8 mouse cellular contexts compared by ENCODE assay signal in the genomic region with DNA sequence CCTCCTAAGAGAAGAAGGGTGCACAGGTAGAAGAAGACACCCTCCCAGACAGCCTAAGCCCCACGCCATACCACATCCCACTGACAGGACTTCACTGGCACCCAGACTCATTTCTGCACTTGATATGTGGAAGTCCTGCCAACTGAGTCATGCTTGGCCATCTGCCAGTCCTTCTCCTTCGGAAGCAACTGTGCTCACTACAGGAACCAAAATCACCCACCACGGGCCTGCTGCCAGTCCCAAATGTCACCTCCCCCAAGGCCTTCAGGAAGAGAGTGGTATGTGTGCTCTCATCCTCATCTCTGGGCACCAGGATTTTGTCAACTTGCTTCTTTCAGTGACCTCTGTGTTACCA. TPM values are rescaled to one million over a fixed set of nuclear protein-coding genes. Genes with fewer than 3 reads are reported as not detected.
DNase-seq lines count a peak whose midpoint lies in the region; ATAC-seq and TF ChIP-seq lines count a peak whose summit lies in the region.

No protein-coding gene starts in this region.

- peak; percentile 68 to 73 for TF ChIP-seq EP300 in MEL (IDR thresholded peaks at IDR 0.05; ENCODE audit: low read depth in 1 of 2, low read length in 2 of 2)

- H3K79me2 ChIP-seq in MEL (ENCODE audit: control insufficient read depth, insufficient read depth, low read length, poor library complexity): no peaks in the 10 kb centered on the region

- intact Hi-C loops in heart, postnatal 25 days (cut with DNase I): loop anchor here (5.0 kb wide), 1 partner anchor 57 kb away; no protein-coding TSS in a partner anchor
- intact Hi-C loops in left cerebral cortex, postnatal 10 days (cut with DNase I): no loop called here

- DNase-seq in MEL (ENCODE audit: low read depth, low spot score): peak; percentile 91
- DNase-seq in adrenal gland, postnatal 14 days: peak; percentile 93
- peak; percentile 79 to 80 for DNase-seq in frontal cortex, postnatal 14 days (ENCODE audit: low spot score in 2 of 2)
- peak; percentile 67 for DNase-seq in heart, postnatal 25 days (ENCODE audit: low spot score)
- peak; percentile 84 to 86 for DNase-seq in left cerebral cortex, postnatal 10 days (ENCODE audit: extremely low spot score in 1 of 2, low spot score in 2 of 2)
- DNase-seq in right cerebral cortex, adult 2 months (ENCODE audit: low spot score in 2 of 2): peak; percentile 93 to 97
- DNase-seq in thymus, postnatal 25 days: no peak

- TF ChIP-seq RAD21 in MEL (IDR thresholded peaks at IDR 0.05; ENCODE audit: low read depth, low read length): no peak

- ATAC-seq in midbrain, embryonic 15.5 days (replicated peaks): no peak

- no peak overlapping the region for H3K9ac ChIP-seq in MEL (ENCODE audit: control insufficient read depth, low read depth, low read length, poor library complexity, severe bottlenecking)
- no peak overlapping the region for H3K9ac ChIP-seq in midbrain, embryonic 15.5 days

- TF ChIP-seq POLR2A in MEL (IDR thresholded peaks at IDR 0.05; ENCODE audit: control insufficient read depth in 1 of 2, insufficient read depth in 1 of 2, low read depth in 1 of 2, low read length in 2 of 2, poor library complexity in 1 of 2): no peak

- H3K9me3 ChIP-seq in MEL (replicated peaks; ENCODE audit: insufficient read depth, low read length): no peaks in the 10 kb centered on the region
- H3K9me3 ChIP-seq in midbrain, embryonic 15.5 days: no peaks in the 10 kb centered on the region

- peaks cover 0 to 16% of the 10 kb centered on the region in 2 experiments; a peak in 2 of 4 replicates for H3K36me3 ChIP-seq in MEL (ENCODE audit: control insufficient read depth in 1 of 2, insufficient read depth in 2 of 2, low read length in 2 of 2)
- no peaks in the 10 kb centered on the region for H3K36me3 ChIP-seq in midbrain, embryonic 15.5 days (replicated peaks)

- H3K27ac ChIP-seq in MEL (ENCODE audit: control insufficient read depth, low read depth, low read length): no peak overlapping the region
- H3K27ac ChIP-seq in midbrain, embryonic 15.5 days: no peak overlapping the region

- no peaks in the 10 kb centered on the region for H3K27me3 ChIP-seq in MEL (ENCODE audit: control insufficient read depth in 1 of 2, insufficient read depth in 2 of 2, low read length in 2 of 2)
- H3K27me3 ChIP-seq in midbrain, embryonic 15.5 days (replicated peaks): no peaks in the 10 kb centered on the region

- TF ChIP-seq CTCF in MEL (IDR thresholded peaks at IDR 0.05 in 2 of 3, conservative IDR thresholded peaks at IDR 0.05 in 1 of 3; ENCODE audit: control insufficient read depth in 1 of 3, insufficient read depth in 1 of 3, low read depth in 2 of 3, low read length in 3 of 3, poor library complexity in 1 of 3, severe bottlenecking in 1 of 3): no peak

- H3K4me3 ChIP-seq in MEL (ENCODE audit: control insufficient read depth in 1 of 2, insufficient read depth in 1 of 2, low read depth in 2 of 2, low read length in 2 of 2): no peak overlapping the region
- H3K4me3 ChIP-seq in midbrain, embryonic 15.5 days: no peak overlapping the region

- no peak overlapping the region for H3K4me2 ChIP-seq in midbrain, embryonic 15.5 days

- 68% methylated on average over 3 of the region's 3 CpGs for WGBS in midbrain, embryonic 15.5 days

- H3K4me1 ChIP-seq in MEL (ENCODE audit: control insufficient read depth in 1 of 2, insufficient read depth in 2 of 2, low read length in 2 of 2): peaks cover 4 to 16% of the 10 kb centered on the region in 2 experiments
- no peaks in the 10 kb centered on the region for H3K4me1 ChIP-seq in midbrain, embryonic 15.5 days

TF ChIP-seq in MEL, 35 proteins besides CTCF, POLR2A, EP300 and RAD21:
- TF ChIP-seq SIN3A (IDR thresholded peaks at IDR 0.05; ENCODE audit: low read length) (peak; percentile 41), JUND (IDR thresholded peaks at IDR 0.05; ENCODE audit: low read depth, low read length) (0 out of 2 replicates have a peak, but pooled peaks have one; percentile 69), CHD2 (IDR thresholded peaks at IDR 0.05; ENCODE audit: low read length) (no peak), TCF12 (IDR thresholded peaks at IDR 0.05; ENCODE audit: low read depth, low read length) (no peak), BHLHE40 (IDR thresholded peaks at IDR 0.05; ENCODE audit: borderline replicate concordance, low read depth, low read length) (0 out of 2 replicates have a peak, but pooled peaks have one; percentile 41), ETS1 (IDR thresholded peaks at IDR 0.05; ENCODE audit: low read depth, low read length) (peak; percentile 84), RCOR1 (IDR thresholded peaks at IDR 0.05; ENCODE audit: low read depth, low read length) (peak; percentile 51; the same call in 1 of the 2 replicates), MXI1 (IDR thresholded peaks at IDR 0.05; ENCODE audit: low read depth, low read length) (peak; percentile 46; the same call in 1 of the 2 replicates)

RNA-seq across cellular contexts. Expression of gene Nos1ap, which starts 34.7 kb away (rescaled TPM):
- 0.56 and 0.62 TPM in 2 replicates for total RNA-seq in MEL (2012; rRNA removed)
- polyA plus RNA-seq in MEL (2012; ENCODE audit: insufficient read depth in 1 of 2, insufficient read length in 2 of 2, low read depth in 1 of 2, low replicate concordance in 2 of 2, missing spikeins in 1 of 2): 1 to 10 TPM in 1 of 2 experiments, not detected in 1; 2.4 TPM
- total RNA-seq in adrenal gland, postnatal 14 days (2021): 16.4 and 20.0 TPM in 2 replicates
- 10 to 100 TPM; 23.4 to 24.3 TPM for total RNA-seq in heart, postnatal 25 days (2021)
- 10 to 100 TPM; 79.2 to 91.1 TPM for total RNA-seq in left cerebral cortex, postnatal 10 days (2021)
- polyA plus RNA-seq in midbrain, embryonic 15.5 days (2015; fragmentation: Nextera tagmentation; extraction: Ambion mirVana): 21.3 and 28.3 TPM in 2 replicates

Comparison
In these comparisons a context has a peak if more than half of its experiments do, and no peak if none do; other contexts are left out.
1. RNA of gene Nos1ap, which starts 34.7 kb away (total RNA-seq): 79.2 to 91.1 TPM in left cerebral cortex, postnatal 10 days, 23.4 to 24.3 TPM in heart, postnatal 25 days and 16.4 to 20.0 TPM in adrenal gland, postnatal 14 days; 0.56 to 0.62 TPM in MEL; every median in the first group is over 10 times any median in the second.